Mouse (Mus musculus) Patski (cell line): ENCODE measurements around the gene Tceal8. TPM values are rescaled to one million over a fixed set of nuclear protein-coding genes. Genes with fewer than 3 reads are reported as not detected.
"Not testable (repeated sequence)": the region's sequence is repeated elsewhere in the genome, so short reads cannot be mapped to it uniquely, and the experiment has no call there.

Source experiments
- ATAC-seq: fragments of 100-300 bp; one replicate; pipeline ENCODE4 v1.8.0; 2021
- CTCF ChIA-PET: fragments of 350-600 bp; sonication (Branson Sonifier 250); formaldehyde crosslinking; loops from one replicate; lab custom pipeline; 2022; ENCODE audit warnings: inconsistent platforms; lab: Charles Lee
- POLR2A ChIA-PET: fragments of 350-600 bp; sonication (Branson Sonifier 250); formaldehyde crosslinking; loops from one replicate; lab custom pipeline; 2022; ENCODE audit warnings: antibody characterized with exemption, inconsistent platforms; lab: Charles Lee
- DNase-seq: peaks from one replicate; pipeline ENCODE4 v3.0.0-alpha.2; 2011; ENCODE audit warnings: low read depth, low spot score
- H3K27me3 ChIP-seq: fragments of 371-371 bp; one replicate; pipeline ENCODE4 v1.5.1; 2021
- CTCF ChIP-seq: fragments of 100-300 bp; IDR thresholded peaks from one replicate; pipeline ENCODE4 v1.5.1; 2021
- in situ Hi-C: fragments of 300-500 bp; cut with MboI; formaldehyde crosslinking; loops from 3 replicates; pipeline ENCODE4 v1.11.1; 2018; ENCODE audit warnings: low pct_unique_long_range_greater_than_20kb, mixed read lengths
- polyA plus RNA-seq: library from polyadenylated mRNA; unstranded; gene quantifications from one replicate; pipeline ENCODE4 v1.2.3, GENCODE M21; 2021

Tceal8 gene
- 64.6 TPM for polyA plus RNA-seq

- H3K27me3 ChIP-seq = peaks cover 18% of the 10 kb centered on the region
- ATAC-seq (peak; percentile 95), DNase-seq (peak; percentile 25)
- in situ Hi-C loops = no loop called here
- ChIA-PET CTCF (interaction anchor here (0.7 to 1.2 kb wide), 2 partner anchors 12 to 26 kb away, joined by 3 read pairs; no protein-coding TSS in a partner anchor), POLR2A (interaction anchor here (0.6 kb wide), 1 partner anchor 65 kb away, joined by 3 read pairs; no protein-coding TSS in a partner anchor)
- no peak for TF ChIP-seq CTCF
Measured at GRCm38 (mm10) chrX:136172118-136172551, at the start of gene Tceal8. TSS of gene Tceal8 (minus strand) at chrX:136172342.

GRCm38 (mm10) chrX:136216303-136216702 lies 44.2 kb upstream of the Tceal8 start:
- DNase-seq (no peak), ATAC-seq (no peak)
- POLR2A ChIA-PET = no interaction called here
- in situ Hi-C loops = no loop called here
- no peak for TF ChIP-seq CTCF
- CTCF ChIA-PET = no interaction called here
- peaks cover 15% of the 10 kb centered on the region for H3K27me3 ChIP-seq

- DNase-seq, POLR2A ChIA-PET, ATAC-seq, in situ Hi-C loops, CTCF ChIA-PET: not testable (repeated sequence)
- H3K27me3 ChIP-seq = peaks cover 15% of the 10 kb centered on the region
Measured at GRCm38 (mm10) chrX:136214729-136215677, 42.9 kb upstream of the Tceal8 start, which contains the start of the genes Tceal7 and Bex1. TSS of gene Tceal7 (plus strand) at chrX:136214779. TSS of gene Bex1 (minus strand) at chrX:136215513.

- CTCF ChIA-PET = no interaction called here
- POLR2A ChIA-PET = no interaction called here
- peaks cover 12% of the 10 kb centered on the region for H3K27me3 ChIP-seq
- ATAC-seq (no peak), DNase-seq (no peak)
- in situ Hi-C loops = no loop called here
- TF ChIP-seq CTCF = no peak
Measured at GRCm38 (mm10) chrX:136213396-136213795, 41.3 kb upstream of the Tceal8 start.

GRCm38 (mm10) chrX:136204406-136204805 lies 32.3 kb upstream of the Tceal8 start:
- TF ChIP-seq CTCF = no peak
- POLR2A ChIA-PET = no interaction called here
- no peak for DNase-seq
- CTCF ChIA-PET = no interaction called here
- H3K27me3 ChIP-seq = peaks cover 22% of the 10 kb centered on the region
- ATAC-seq = no peak
- in situ Hi-C loops = no loop called here

GRCm38 (mm10) chrX:136203664-136204066 lies 31.5 kb upstream of the Tceal8 start, which contains the start of gene Tceal5:
TSS of gene Tceal5 (minus strand) at chrX:136203876.
- no peak for ATAC-seq
- in situ Hi-C loops = no loop called here
- POLR2A ChIA-PET = no interaction called here
- DNase-seq = no peak
- no peak for TF ChIP-seq CTCF
- CTCF ChIA-PET = no interaction called here
- peaks cover 23% of the 10 kb centered on the region for H3K27me3 ChIP-seq

- ChIA-PET CTCF (no interaction called here), POLR2A (no interaction called here)
- H3K27me3 ChIP-seq = peaks cover 23% of the 10 kb centered on the region
- DNase-seq (no peak), ATAC-seq (no peak)
- no peak for TF ChIP-seq CTCF
- in situ Hi-C loops = no loop called here
Measured at GRCm38 (mm10) chrX:136203257-136203656, 31.1 kb upstream of the Tceal8 start.

GRCm38 (mm10) chrX:136196873-136197272 lies 24.7 kb upstream of the Tceal8 start:
- TF ChIP-seq CTCF = peak; percentile 58
- in situ Hi-C loops = loop anchor here (10.0 kb wide), 1 partner anchor 138 kb away; no protein-coding TSS in a partner anchor
- DNase-seq (no peak), ATAC-seq (no peak)
- POLR2A ChIA-PET = no interaction called here
- CTCF ChIA-PET = interaction anchor here (0.8 kb wide), 1 partner anchor 42 kb away, joined by 3 read pairs; no protein-coding TSS in a partner anchor
- H3K27me3 ChIP-seq = peaks cover 27% of the 10 kb centered on the region

GRCm38 (mm10) chrX:136195193-136195944 lies 23.2 kb upstream of the Tceal8 start:
- ATAC-seq = no peak
- TF ChIP-seq CTCF = no peak
- ChIA-PET POLR2A (no interaction called here), CTCF (no interaction called here)
- in situ Hi-C loops = loop anchor here (10.0 kb wide), 1 partner anchor 139 kb away; no protein-coding TSS in a partner anchor
- no peak for DNase-seq
- H3K27me3 ChIP-seq = peaks cover 26% of the 10 kb centered on the region

GRCm38 (mm10) chrX:136183107-136183506 lies 11.0 kb upstream of the Tceal8 start:
- in situ Hi-C loops = no loop called here
- no peak for ATAC-seq
- POLR2A ChIA-PET = no interaction called here

More at GRCm38 (mm10) chrX:136183107-136183506, 11.0 kb upstream of the Tceal8 start:
- CTCF ChIA-PET = no interaction called here
- DNase-seq = no peak
- peaks cover 30% of the 10 kb centered on the region for H3K27me3 ChIP-seq
- TF ChIP-seq CTCF = no peak
